In genomic region chr3:136697626-136698191, GRCm38 (mm10) we compare ENCODE assay signal across 12 mouse cellular contexts. TPM values are rescaled to one million over a fixed set of nuclear protein-coding genes. Genes with fewer than 3 reads are reported as not detected.
DNase-seq lines count a peak whose midpoint lies in the region; ATAC-seq and TF ChIP-seq lines count a peak whose summit lies in the region.
"Had no signal": no experiment of that assay in that cellular context is flagged by ENCODE, and none has a peak within 500 bp of the region (broad histone marks: within the 10 kb centered on the region; RNA-seq: fewer than 3 reads in every experiment).

No protein-coding gene starts in this region.

- H3K9me3 ChIP-seq in stomach, embryonic 15.5 days, result no peaks in the 10 kb centered on the region
- no peaks in the 10 kb centered on the region for H3K9me3 ChIP-seq in stomach, postnatal 0 days (ENCODE audit: control insufficient read depth, low read length)
- no peaks in the 10 kb centered on the region for H3K9me3 ChIP-seq in neural tube, embryonic 15.5 days (replicated peaks)
- H3K9me3 ChIP-seq: liver, embryonic 15.5 days had no signal

- no peaks in the 10 kb centered on the region for H3K36me3 ChIP-seq in stomach, embryonic 15.5 days
- no peaks in the 10 kb centered on the region for H3K36me3 ChIP-seq in stomach, postnatal 0 days (ENCODE audit: control insufficient read depth, insufficient read depth, low read length)
- H3K36me3 ChIP-seq in neural tube, embryonic 15.5 days, result no peaks in the 10 kb centered on the region
- H3K36me3 ChIP-seq: liver, embryonic 15.5 days had no signal

- no peak overlapping the region for H3K9ac ChIP-seq in stomach, embryonic 15.5 days
- no peak overlapping the region for H3K9ac ChIP-seq in stomach, postnatal 0 days (ENCODE audit: low read length)
- no peak overlapping the region for H3K9ac ChIP-seq in neural tube, embryonic 15.5 days (replicated peaks)
- H3K9ac ChIP-seq: liver, embryonic 15.5 days had no signal

- no peak overlapping the region for H3K4me2 ChIP-seq in stomach, embryonic 15.5 days
- H3K4me2 ChIP-seq in stomach, postnatal 0 days (replicated peaks; ENCODE audit: low read depth), result no peak overlapping the region
- no peak overlapping the region for H3K4me2 ChIP-seq in neural tube, embryonic 15.5 days
- H3K4me2 ChIP-seq: liver, embryonic 15.5 days had no signal

- no peak for ATAC-seq in stomach, embryonic 15.5 days (ENCODE audit: insufficient read depth, low FRiP score, low read depth)
- ATAC-seq in stomach, postnatal 0 days (ENCODE audit: low FRiP score, low TSS enrichment), result no peak
- peak; percentile 66 for ATAC-seq in granulocyte monocyte progenitor cell, adult 5-6 weeks (replicated peaks; ENCODE audit: poor library complexity, severe bottlenecking)
- ATAC-seq in neural tube, embryonic 15.5 days (ENCODE audit: low FRiP score), result no peak
- ATAC-seq: midbrain, embryonic 16.5 days had no signal

- H3K4me3 ChIP-seq in stomach, embryonic 15.5 days (replicated peaks), result no peak overlapping the region
- no peak overlapping the region for H3K4me3 ChIP-seq in stomach, postnatal 0 days (ENCODE audit: low read depth, low read length)
- H3K4me3 ChIP-seq in neural tube, embryonic 15.5 days (replicated peaks), result no peak overlapping the region
- H3K4me3 ChIP-seq: liver, embryonic 15.5 days had no signal

- intact Hi-C loops in heart, postnatal 25 days (cut with DNase I), result no loop called here

- peak overlapping the region; percentile 26; the same call in 1 of the 2 replicates for H3K27ac ChIP-seq in stomach, embryonic 15.5 days
- no peak overlapping the region for H3K27ac ChIP-seq in stomach, postnatal 0 days (replicated peaks)
- H3K27ac ChIP-seq in neural tube, embryonic 15.5 days (replicated peaks), result no peak overlapping the region
- H3K27ac ChIP-seq: liver, embryonic 15.5 days had no signal

- 73% methylated on average over 3 of the region's 3 CpGs for WGBS in stomach, embryonic 15.5 days
- WGBS in stomach, postnatal 0 days, result 59% methylated on average over 3 of the region's 3 CpGs
- 75% methylated on average over 3 of the region's 3 CpGs for WGBS in neural tube, embryonic 15.5 days

- H3K27me3 ChIP-seq in stomach, embryonic 15.5 days (replicated peaks), result no peaks in the 10 kb centered on the region
- no peaks in the 10 kb centered on the region for H3K27me3 ChIP-seq in stomach, postnatal 0 days (ENCODE audit: control insufficient read depth, insufficient read depth, low read length)
- no peaks in the 10 kb centered on the region for H3K27me3 ChIP-seq in neural tube, embryonic 15.5 days (replicated peaks)
- H3K27me3 ChIP-seq: liver, embryonic 15.5 days had no signal

- no peak for TF ChIP-seq EP300 in stomach, postnatal 0 days (optimal IDR thresholded peaks at IDR 0.05)

- 0 out of 2 replicates have a peak, but pooled peaks cover 2% of the 10 kb centered on the region for H3K4me1 ChIP-seq in stomach, embryonic 15.5 days
- H3K4me1 ChIP-seq in stomach, postnatal 0 days (replicated peaks; ENCODE audit: control insufficient read depth, insufficient read depth), result no peaks in the 10 kb centered on the region; the same call in 1 of the 2 replicates
- peaks cover 5% of the 10 kb centered on the region; the same call in 1 of the 2 replicates for H3K4me1 ChIP-seq in neural tube, embryonic 15.5 days

- peak; percentile 46 for DNase-seq in heart, adult 8-10 months (ENCODE audit: low spot score)
- DNase-seq in heart, postnatal 25 days (ENCODE audit: low spot score), result no peak
- DNase-seq in stomach, postnatal 0 days (ENCODE audit: low spot score), result no peak
- DNase-seq in naive thymus-derived CD4-positive, alpha-beta T cell, adult 2 months (ENCODE audit: low read depth), result peak; percentile 38
- no peak for DNase-seq in right cerebral cortex, postnatal 25 days
- DNase-seq: cerebellum, adult 11 months; gastrocnemius, postnatal 36 days had no signal

- TF ChIP-seq CTCF in stomach, postnatal 0 days (IDR thresholded peaks at IDR 0.05; ENCODE audit: low read depth), result no peak

RNA-seq across cellular contexts. Expression of gene Ppp3ca, which starts 27.8 kb away (rescaled TPM):
- total RNA-seq in heart, adult 8-10 months (2022), result 10 to 100 TPM; 41.7 to 49.2 (median 43.8) TPM
- 10 to 100 TPM; 40.3 to 43.2 TPM for total RNA-seq in heart, postnatal 25 days (2021)
- polyA plus RNA-seq in stomach, embryonic 15.5 days (2015; fragmentation: Nextera tagmentation; extraction: Ambion mirVana), result 53.5 and 54.9 TPM in 2 replicates
- 50.2 and 52.7 TPM in 2 replicates for polyA plus RNA-seq in stomach, postnatal 0 days (2015; fragmentation: Nextera tagmentation; extraction: Ambion mirVana)
- total RNA-seq in granulocyte monocyte progenitor cell, adult 5-6 weeks (2014; fragmentation: Nextera tagmentation), result 56.6 and 61.1 TPM in 2 replicates
- 72.4 and 73.9 TPM in 2 replicates for total RNA-seq in granulocyte monocyte progenitor cell, adult 5-6 weeks (2017)
- 166 and 190 TPM in 2 replicates for polyA plus RNA-seq in neural tube, embryonic 15.5 days (2015; fragmentation: Nextera tagmentation; extraction: Ambion mirVana)

Comparison
In these comparisons a context has a peak if more than half of its experiments do, and no peak if none do; other contexts are left out.
1. DNase-seq: peak in heart, adult 8-10 months (single experiment) and naive thymus-derived CD4-positive, alpha-beta T cell, adult 2 months (single experiment); none in heart, postnatal 25 days (single experiment), stomach, postnatal 0 days (single experiment) and right cerebral cortex, postnatal 25 days (single experiment).